Mouse (Mus musculus) CH12.LX (cell line): Measurements from ENCODE around the gene Ifit1bl2.

Source experiments
- BHLHE40 ChIP-seq: IDR thresholded peaks from 2 replicates; pipeline ENCODE4 v1.6.1; 2011; ENCODE audit warnings: mild to moderate bottlenecking, low read depth, low read length, improper control_type of control experiment
- CHD1 ChIP-seq: IDR thresholded peaks from 2 replicates; pipeline ENCODE4 v1.6.1; 2012; ENCODE audit warnings: low read depth, low read length, improper control_type of control experiment, inconsistent platforms
- CTCF ChIP-seq, 2 experiments: IDR thresholded peaks in 1 of 2; conservative IDR thresholded peaks in 1 of 2; 2 replicates each; pipeline ENCODE4 v1.5.1; 2011 to 2012; ENCODE audit warnings: low read depth in 2 of 2, low read length in 2 of 2, improper control_type of control experiment in 1 of 2, inconsistent platforms in 1 of 2, mild to moderate bottlenecking in 1 of 2, moderate library complexity in 1 of 2
- E2F4 ChIP-seq: IDR thresholded peaks from 2 replicates; pipeline ENCODE4 v1.6.1; 2011; ENCODE audit warnings: low read depth, low read length, improper control_type of control experiment; ENCODE audit not compliant: insufficient replicate concordance
- ELF1 ChIP-seq: IDR thresholded peaks from 2 replicates; pipeline ENCODE4 v1.6.1; 2014; ENCODE audit warnings: low read depth, mild to moderate bottlenecking, inconsistent platforms, low read length, improper control_type of control experiment
- HCFC1 ChIP-seq: IDR thresholded peaks from 2 replicates; pipeline ENCODE4 v1.6.1; 2012; ENCODE audit warnings: low read depth, mild to moderate bottlenecking, inconsistent platforms, low read length, improper control_type of control experiment
- JUND ChIP-seq: conservative IDR thresholded peaks from 2 replicates; pipeline ENCODE4 v1.6.1; 2011; ENCODE audit warnings: low read depth, low read length, improper control_type of control experiment
- MAX ChIP-seq: IDR thresholded peaks from 2 replicates; pipeline ENCODE4 v1.6.1; 2011; ENCODE audit warnings: low read length, improper control_type of control experiment
- MXI1 ChIP-seq: IDR thresholded peaks from 2 replicates; pipeline ENCODE4 v1.6.1; 2011; ENCODE audit warnings: mild to moderate bottlenecking, low read depth, low read length, improper control_type of control experiment
- POLR2A ChIP-seq: IDR thresholded peaks from 2 replicates; pipeline ENCODE4 v1.6.1; 2011; ENCODE audit warnings: low read depth, mild to moderate bottlenecking, improper control_type of control experiment, low read length
- RAD21 ChIP-seq: IDR thresholded peaks from 2 replicates; pipeline ENCODE4 v1.6.1; 2011; ENCODE audit warnings: low read depth, mild to moderate bottlenecking, low read length, improper control_type of control experiment, moderate library complexity
- TCF12 ChIP-seq: IDR thresholded peaks from 2 replicates; pipeline ENCODE4 v1.6.1; 2014; ENCODE audit warnings: low read depth, mild to moderate bottlenecking, inconsistent platforms, low read length, improper control_type of control experiment
- USF1 ChIP-seq: IDR thresholded peaks from 2 replicates; pipeline ENCODE4 v1.6.1; 2014; ENCODE audit warnings: low read depth, mild to moderate bottlenecking, inconsistent platforms, low read length, improper control_type of control experiment
- ZC3H11A ChIP-seq: IDR thresholded peaks from 2 replicates; pipeline ENCODE4 v1.6.1; 2012; ENCODE audit warnings: low read depth, mild to moderate bottlenecking, inconsistent platforms, low read length, improper control_type of control experiment

DNA sequence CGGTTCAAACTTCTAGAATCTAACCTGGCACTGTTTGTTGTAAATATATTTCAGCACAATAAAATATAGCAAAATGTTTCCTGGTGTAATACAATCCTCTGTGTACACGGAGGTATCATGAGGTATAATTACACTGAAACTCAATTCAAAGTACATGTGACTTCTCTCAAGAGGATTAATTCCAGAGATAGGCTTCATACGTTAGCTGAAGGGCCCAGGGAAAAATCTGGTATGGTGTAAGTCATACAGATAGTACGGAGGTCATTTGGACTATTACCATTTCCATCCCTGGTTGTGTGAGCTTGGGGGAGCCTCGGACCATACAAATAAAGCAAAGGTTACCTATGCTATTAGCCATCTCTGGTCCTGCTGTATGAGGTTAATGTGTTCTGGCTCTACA is 2.1 kb upstream of the Ifit1bl2 start:
- TF ChIP-seq CTCF (conservative IDR thresholded peaks at IDR 0.05 in 1 of 2, IDR thresholded peaks at IDR 0.05 in 1 of 2; ENCODE audit: low read depth in 2 of 2, low read length in 2 of 2) (no peak), E2F4 (no peak), ELF1 (no peak), TCF12 (no peak), MAX (no peak), USF1 (no peak), JUND (no peak), ZC3H11A (no peak), POLR2A (no peak), HCFC1 (no peak), BHLHE40 (no peak), CHD1 (no peak), MXI1 (no peak), RAD21 (no peak)
